Mouse (Mus musculus) retina, postnatal 7 days (tissue): ENCODE measurements at regions not wholly inside any gene's neighbourhood (a gene's known extent, or its start where the extent isn't known, plus 50 kb on each side); places are given as distances from the start of the nearest gene placed in this dataset.

Source experiments
- DNase-seq: peaks from one replicate; pipeline ENCODE4 v3.0.0-alpha.2; 2012; ENCODE audit warnings: low read depth, low spot score

DNA sequence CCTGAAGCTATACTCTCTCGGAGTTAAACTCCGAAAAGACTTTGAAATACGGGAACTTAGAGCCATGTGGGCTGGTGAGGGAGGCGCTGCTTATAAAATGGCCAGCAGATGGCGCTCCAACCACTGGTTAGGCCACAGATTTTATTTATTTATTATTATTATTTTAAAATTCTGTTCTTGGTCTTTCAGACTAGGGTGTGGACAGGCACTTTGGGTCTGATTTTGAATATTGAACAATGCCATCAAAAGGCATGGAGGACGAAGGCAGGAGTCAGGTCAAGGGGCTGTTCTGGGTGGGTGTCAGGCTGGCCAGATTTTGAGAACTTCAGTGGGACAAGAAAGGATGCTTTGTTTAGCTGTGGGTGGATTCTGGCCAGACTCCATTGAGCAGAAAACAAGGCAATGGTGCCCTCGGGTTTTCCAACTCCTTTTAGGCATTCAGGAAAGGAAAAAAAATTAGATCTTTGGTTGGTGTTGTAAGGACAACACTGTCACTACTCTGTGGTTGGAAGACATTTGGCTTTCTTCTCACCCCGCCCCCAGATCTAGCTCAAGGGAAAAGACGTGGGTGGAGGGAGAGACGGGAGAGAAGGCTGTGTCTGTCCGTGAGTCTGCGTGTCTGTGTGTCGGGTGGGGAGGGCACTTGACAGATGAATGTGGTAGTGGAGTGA lies 319.5 kb downstream of the Med13l start:
- peak; percentile 57 for DNase-seq

DNA sequence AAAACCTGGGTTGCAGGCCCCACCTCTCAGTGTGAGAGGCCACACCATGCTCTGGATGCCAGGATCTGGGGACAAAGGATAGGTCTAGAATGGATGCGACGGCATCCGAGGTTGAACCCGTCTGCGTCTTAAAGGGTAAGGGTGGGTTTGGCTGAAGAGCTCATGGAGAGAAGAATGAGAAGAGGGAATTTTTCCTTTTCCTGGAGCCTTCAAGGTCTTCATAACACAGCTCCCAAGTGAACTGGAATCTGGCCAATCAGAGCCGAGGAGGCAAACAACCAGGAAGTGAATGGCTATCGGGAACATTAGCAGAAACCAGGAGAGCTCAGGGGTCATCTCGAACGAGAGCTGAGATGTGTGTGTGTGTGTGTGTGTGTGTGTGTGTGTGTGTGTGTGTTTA lies 320.1 kb downstream of the Med13l start:
- no peak for DNase-seq

GRCm38 (mm10) chr5:118881886-118882285 lies 321.4 kb downstream of the Med13l start:
- no peak for DNase-seq

GRCm38 (mm10) chr5:118888131-118888530 lies 327.7 kb downstream of the Med13l start:
- no peak for DNase-seq

DNA sequence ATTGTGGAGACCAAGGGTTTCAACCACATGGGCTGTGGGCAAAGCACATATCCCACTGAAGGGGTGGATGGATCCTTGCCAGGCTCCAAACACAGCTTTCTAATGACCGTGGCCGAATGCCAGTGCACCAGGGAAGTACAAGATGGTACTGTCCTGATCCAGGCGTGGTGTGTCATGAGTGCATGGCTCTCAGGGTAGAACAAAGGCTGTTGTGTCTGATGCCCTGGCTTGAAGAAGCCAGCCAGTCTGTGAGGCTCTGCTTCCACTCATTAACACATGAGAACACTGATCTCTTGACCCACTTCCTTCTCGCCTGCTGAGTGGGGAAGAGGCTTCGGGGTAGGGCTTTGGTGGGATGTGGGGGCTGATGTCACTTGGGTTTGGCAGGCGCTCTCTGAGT lies 330.7 kb downstream of the Med13l start:
- peak; percentile 70 for DNase-seq

DNA sequence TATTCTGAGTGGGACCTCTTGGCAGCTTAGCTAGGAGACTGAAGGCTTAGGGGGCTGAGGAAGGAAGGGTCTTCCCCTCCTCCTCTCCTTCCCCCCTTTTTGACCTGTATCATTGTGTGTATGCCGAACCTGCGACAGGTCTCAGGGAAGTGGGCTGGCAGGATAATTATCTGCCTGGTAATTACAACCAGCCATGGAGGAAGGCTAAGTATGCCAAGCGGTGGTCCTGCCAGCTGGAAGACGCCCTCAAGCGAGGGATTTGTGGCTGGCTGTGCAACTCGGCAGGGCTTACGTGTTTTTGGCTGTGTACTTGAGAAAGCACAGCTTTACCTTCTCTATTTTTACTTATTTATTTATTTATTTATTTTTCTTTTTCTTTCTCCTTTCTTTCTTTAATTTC lies 347.7 kb downstream of the Med13l start:
- no peak for DNase-seq

DNA sequence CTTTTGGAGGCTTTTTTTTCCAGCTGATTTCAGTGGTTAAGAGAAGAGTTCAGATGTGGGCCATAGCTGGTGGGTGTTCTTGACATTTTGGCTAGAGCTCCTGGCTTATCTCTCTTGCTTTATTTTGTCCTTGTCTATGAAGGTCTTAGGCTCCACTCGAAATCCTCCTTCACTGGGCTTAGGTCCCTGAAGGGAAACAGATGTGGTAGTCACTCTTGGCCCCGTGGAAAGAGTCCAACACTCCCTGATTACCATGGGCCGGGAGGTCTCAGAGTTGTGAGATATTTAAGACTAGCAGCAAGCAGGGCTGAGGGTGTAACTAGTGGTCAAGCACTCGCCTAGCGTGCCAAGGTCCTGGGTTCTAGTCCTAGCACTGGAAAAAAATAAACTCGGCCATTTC lies 349.3 kb downstream of the Med13l start:
- no peak for DNase-seq

- DNase-seq = no peak
Measured at GRCm38 (mm10) chr5:118914191-118914750, 353.8 kb downstream of the Med13l start.

DNA sequence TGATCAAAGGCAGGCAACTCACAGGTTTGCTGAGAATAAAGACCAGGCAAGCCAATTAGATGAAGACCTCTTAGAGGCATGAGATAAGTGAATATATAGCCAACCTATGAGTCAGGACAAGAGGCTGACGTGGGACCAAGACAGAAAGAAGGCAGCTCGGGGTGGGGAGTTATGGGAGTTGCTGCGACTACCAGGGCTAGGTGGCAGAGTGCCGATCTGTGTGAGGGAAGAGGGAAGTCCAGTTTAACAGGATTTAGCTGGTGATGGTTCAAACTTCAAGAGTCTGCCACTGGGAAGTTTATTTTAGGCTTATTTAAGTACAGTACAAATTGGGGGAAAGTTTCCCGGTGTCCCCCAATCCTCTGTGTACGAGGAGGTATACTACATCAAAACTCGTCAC lies 362.9 kb downstream of the Med13l start:
- DNase-seq = no peak

DNA sequence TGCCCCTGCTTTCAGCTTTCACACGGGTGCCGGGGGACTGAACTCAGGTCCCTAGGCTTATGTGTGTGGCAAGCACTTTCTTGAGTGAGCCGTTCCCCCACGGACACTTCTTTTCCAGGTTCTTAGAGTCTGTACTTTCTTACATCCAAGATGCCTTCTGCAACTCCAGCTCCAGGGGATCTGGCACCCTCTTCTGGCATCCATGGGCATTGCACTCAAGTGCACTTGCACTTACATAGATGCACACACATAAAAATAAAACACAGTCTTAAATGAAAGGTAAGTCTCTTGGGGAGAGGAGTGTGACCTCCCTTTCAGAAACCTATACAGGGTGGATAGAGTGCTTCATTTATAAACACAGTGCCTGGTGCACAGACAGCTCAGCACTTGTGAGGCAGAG lies 368.6 kb downstream of the Med13l start:
- DNase-seq = no peak

DNA sequence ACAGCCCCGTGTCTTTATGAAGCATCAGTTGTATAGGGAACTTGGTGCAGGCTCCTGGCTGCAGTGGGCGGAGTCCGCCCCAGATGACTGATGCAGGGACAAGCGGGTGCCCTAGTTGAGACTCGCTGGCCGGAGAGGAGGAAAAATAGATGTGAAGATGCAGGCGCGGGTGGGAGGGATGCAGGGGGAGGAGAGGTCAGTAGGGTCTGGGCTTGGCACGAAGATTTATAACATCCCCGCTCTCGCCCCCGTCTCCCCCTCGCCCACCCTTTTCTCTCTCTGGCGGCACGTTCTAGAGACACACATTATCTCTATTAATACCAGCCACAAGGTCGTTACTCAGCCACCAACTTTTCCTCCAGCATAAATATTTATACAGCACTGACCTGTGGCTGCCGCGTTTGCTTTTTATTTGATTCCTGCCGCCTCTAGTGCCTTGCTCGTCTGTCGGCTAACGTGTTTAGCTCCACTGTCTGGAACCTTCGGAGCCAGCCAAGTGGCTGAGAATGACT lies 369.6 kb downstream of the Med13l start:
- no peak for DNase-seq

DNA sequence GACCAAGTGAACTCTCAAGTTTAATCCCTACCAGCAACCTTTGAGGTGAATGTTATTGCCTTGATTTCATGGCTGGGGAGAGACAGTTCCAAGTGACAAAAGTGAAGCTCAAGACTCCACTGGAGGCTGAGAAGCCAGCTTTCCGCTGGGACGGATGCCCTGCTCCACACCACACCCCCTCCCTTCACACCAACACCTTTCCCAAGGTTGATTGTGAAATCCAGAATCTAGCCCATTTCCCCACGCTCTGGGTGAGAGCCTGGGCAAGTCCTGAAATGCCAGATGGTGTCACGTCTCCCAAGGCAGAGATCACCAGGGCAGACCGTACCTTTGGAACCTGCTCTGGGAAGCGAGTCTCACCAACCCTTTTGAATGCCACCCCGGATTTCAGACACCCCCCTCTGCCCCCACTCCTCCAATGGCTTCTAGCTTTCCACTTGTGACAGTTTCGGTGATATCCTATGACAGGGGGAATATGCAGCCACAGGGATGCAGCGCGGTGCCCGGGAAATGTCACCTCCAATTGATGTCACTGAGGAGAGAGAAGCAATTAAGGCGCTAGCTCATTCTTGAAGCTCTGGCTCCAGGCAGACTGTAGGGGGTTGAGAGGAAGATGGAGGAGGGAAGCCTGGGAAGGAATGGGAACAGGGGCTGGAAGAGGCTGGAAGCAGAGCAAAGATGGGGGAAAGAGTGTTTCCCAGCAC lies 379.0 kb downstream of the Med13l start:
- peak; percentile 40 for DNase-seq

- DNase-seq = no peak
Measured at GRCm38 (mm10) chr5:118944256-118944655, 383.8 kb downstream of the Med13l start.

GRCm38 (mm10) chr5:118946090-118946489 lies 385.6 kb downstream of the Med13l start:
- DNase-seq = no peak

DNA sequence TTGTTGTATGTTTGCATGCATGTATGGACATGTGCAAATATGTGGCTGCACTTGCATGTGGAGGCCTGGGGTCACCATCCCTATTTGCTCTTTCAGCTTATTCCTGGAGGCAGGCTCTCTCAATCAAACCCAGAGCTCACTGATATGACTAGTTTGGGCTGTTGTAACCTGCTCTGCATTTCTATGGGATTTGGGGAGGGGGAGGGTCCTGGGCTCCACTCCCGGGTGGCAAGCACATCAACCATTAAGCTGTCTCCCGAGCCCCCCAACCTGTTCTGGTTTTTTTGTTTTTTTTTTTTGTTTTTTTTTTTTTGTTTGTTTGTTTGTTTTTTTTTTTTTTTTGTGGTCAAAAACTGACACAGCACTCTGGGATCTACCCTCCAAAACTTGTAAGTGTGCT lies 386.5 kb downstream of the Med13l start:
- no peak for DNase-seq

DNA sequence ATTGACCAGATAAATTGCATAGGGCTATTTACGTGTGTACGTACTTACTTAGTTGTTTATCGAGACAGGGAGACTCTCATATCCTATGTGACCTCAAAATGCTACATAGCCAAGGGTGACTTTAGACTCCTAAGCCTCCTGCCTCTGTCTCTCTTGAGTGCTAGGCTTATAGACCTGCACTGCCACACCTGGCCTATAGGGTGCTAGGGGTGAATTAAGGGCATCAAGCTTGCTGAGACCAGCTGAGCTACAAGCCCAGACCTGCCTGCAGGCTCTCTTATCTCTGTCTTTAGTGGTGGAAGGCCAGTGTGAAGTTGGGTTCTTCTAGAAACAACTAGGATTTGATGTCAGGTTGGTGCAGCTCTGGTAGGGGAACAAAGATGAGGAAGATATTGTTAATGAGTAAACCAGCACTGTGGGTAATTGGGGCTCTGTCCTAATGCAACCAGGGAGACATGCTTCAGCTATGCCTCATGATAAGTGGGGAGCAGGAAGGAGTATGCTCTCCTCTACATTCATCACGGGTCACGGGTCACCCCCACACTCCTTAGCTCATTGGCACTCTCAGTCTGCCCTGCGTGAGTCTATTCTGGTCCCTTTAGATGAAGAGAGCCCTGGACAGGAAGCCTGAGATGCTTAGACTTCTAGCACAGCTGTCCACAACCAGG lies 387.8 kb downstream of the Med13l start:
- DNase-seq = no peak

- no peak for DNase-seq
Measured at GRCm38 (mm10) chr5:118951067-118951466, 390.6 kb downstream of the Med13l start.

GRCm38 (mm10) chr5:118960521-118961001 lies 400.1 kb downstream of the Med13l start:
- no peak for DNase-seq

DNA sequence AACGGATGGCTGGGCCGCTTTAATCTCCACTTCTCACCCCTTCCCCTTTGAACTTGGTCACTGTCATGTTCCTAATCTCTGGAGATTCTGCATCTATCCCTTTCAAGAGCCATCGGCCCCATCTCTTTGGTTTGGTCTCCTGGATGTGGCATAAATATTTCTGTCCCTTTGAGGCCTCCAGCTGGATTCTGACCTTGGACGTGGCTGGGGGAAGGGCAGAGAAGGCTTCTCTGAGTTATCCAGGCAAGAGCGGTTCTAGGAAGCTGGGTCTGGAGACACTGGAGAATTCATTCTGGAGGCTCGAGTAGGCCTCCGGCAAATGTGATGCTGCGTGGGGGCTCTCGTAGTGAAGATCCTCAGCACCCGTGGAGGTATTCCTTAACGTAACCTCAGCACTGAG lies 400.6 kb downstream of the Med13l start:
- DNase-seq = no peak

DNA sequence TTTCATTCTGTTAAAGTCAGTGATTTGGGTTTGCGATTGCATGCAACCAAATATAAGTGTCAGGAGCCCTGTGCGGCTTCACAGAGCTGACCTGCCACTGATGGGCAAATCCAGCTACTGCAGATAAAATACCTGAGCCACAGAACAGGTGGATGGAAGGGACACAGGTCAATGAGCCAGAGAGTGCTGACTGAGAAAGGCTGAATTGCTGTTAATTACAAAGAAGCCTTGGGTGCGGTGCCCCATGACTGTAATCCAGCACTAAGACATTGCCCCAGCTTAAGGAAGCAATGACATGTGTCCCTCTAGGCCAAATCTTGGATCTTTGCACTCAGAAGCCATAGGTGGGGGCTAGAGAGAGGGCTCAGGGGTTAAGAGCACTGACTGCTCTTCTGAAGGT lies 401.7 kb downstream of the Med13l start:
- no peak for DNase-seq

DNA sequence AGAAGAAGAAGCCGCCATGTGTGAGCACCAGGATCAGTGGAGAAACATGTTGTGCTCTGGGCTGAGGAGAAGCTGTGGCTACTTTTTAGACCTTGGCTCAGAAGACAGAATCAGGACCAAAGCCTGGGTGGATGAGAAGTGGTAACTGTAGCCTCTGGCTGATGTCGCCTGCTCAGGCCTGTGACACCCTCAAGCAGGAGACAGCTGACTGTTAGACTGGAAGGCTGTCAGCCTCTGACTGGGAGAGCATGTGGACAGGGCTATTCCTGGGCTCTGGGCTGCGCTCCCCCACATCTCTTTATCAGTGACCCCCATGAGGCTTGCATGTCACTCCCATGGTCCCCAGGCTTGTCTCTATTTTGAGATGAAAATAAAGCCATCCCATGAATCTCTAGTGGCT lies 402.5 kb downstream of the Med13l start:
- no peak for DNase-seq

GRCm38 (mm10) chr5:118966901-118967300 lies 406.4 kb downstream of the Med13l start:
- DNase-seq = no peak
